Mouse (Mus musculus) lung, postnatal 0 days (tissue): ENCODE data around the gene Trem2. TPM values are rescaled to one million over a fixed set of nuclear protein-coding genes. Genes with fewer than 3 reads are reported as not detected.

Experiments
- ATAC-seq: fragments of 200-750 bp; cut with Nextera tagmentation; 2 replicates; pipeline ENCODE4 v1.8.0; 2017; ENCODE audit warnings: moderate library complexity
- DNase-seq: peaks from one replicate; pipeline ENCODE4 v3.0.0-alpha.2; 2016; ENCODE audit warnings: low spot score
- H3K27ac ChIP-seq: fragments of 300-500 bp; sonication (generic); 2 replicates; pipeline ENCODE4 v1.5.1; 2014; ENCODE audit warnings: antibody characterized with exemption, mild to moderate bottlenecking, low read length, mixed read lengths
- H3K27me3 ChIP-seq: fragments of 300-500 bp; sonication (generic); replicated peaks from 2 replicates; pipeline ENCODE4 v1.6.1; 2014; ENCODE audit warnings: low read length, mixed read lengths; ENCODE audit not compliant: insufficient read depth
- H3K36me3 ChIP-seq: fragments of 300-500 bp; sonication (generic); 2 replicates; pipeline ENCODE4 v1.6.1; 2014; ENCODE audit warnings: low read length, mixed read lengths; ENCODE audit not compliant: insufficient read depth
- H3K4me1 ChIP-seq: fragments of 300-500 bp; sonication (generic); 2 replicates; pipeline ENCODE4 v1.6.1; 2014; ENCODE audit warnings: antibody characterized with exemption, low read depth, low read length, mixed read lengths; ENCODE audit not compliant: insufficient read depth
- H3K4me2 ChIP-seq: fragments of 300-500 bp; sonication (generic); replicated peaks from 2 replicates; pipeline ENCODE4 v1.6.1; 2014; ENCODE audit warnings: low read depth, mild to moderate bottlenecking, low read length, moderate library complexity, mixed read lengths
- H3K4me3 ChIP-seq: fragments of 300-500 bp; sonication (generic); 2 replicates; pipeline ENCODE4 v1.5.1; 2014; ENCODE audit warnings: low read depth, low read length
- H3K9ac ChIP-seq: fragments of 300-500 bp; sonication (generic); replicated peaks from 2 replicates; pipeline ENCODE4 v1.6.1; 2014; ENCODE audit warnings: low read depth, mild to moderate bottlenecking
- H3K9me3 ChIP-seq: fragments of 300-500 bp; sonication (generic); 2 replicates; pipeline ENCODE4 v1.6.1; 2016; ENCODE audit warnings: low read length, mixed read lengths
- CTCF ChIP-seq: IDR thresholded peaks from 2 replicates; pipeline ENCODE4 v1.5.1; 2016; ENCODE audit warnings: antibody characterized with exemption, mild to moderate bottlenecking
- EP300 ChIP-seq: IDR thresholded peaks from 2 replicates; pipeline ENCODE4 v1.6.1; 2016; ENCODE audit warnings: antibody characterized with exemption, mild to moderate bottlenecking, control low read depth
- WGBS: fragments of 180-500 bp; shearing (Covaris S2); extraction: QIAGEN DNeasy Blood & Tissue Kit; methylation state at CpG from one replicate; pipeline ENCODE4 v1.1.7; 2014; 5-methylcytosine and 5-hydroxymethylcytosine counted together
- polyA plus RNA-seq: library from polyadenylated mRNA; unstranded; fragments of >200 nt; fragmentation: Nextera tagmentation; extraction: Ambion mirVana; gene quantifications from 2 replicates; pipeline ENCODE4 v1.2.1, GENCODE M21; 2015

The Trem2 gene
- polyA plus RNA-seq, 1 experiment from 2014 or later: 5.1 TPM

DNA sequence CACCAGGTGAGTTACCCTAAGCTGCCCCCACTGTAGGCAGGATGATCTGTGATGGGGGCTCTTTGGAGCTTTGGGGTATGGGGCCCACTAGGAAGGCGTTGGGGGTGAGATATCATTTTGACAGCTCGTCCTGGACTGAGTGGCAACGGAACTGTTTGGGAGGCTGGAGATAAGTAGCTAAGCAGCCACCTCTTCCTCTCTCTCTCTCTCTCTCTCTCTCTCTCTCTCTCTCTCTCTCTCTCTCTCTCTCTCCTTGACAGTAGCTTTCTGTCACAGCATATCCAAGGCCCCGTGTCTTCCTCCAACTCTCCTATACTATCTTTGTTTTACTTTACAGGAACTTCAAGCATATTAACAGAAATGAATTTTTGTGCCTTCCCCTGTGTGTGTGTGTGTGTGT is 14.3 kb downstream of the Trem2 start:
- no peak for DNase-seq
- 22% methylated on average over 4 of the region's 4 CpGs for WGBS
- TF ChIP-seq CTCF (no peak), EP300 (no peak)

DNA sequence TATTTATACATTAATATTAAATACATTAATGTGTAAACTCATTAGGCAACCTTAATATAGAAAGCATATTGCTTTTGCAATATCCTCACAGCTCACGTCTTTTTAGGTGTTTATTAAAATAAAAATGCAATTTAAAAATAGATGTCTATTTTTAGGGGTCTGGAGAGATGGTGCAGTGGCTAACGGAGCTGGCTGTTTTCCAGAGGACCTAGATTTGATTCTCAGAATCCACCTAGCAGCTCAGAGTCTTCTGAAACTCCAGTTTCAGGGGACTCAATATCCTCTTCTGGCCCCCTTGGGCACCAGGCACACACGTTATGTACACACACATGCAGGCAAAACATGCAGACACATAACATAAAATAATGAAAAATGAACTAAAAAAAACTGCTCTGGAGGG is 16.1 kb downstream of the Trem2 start:
- Histone ChIP-seq H3K4me3 (no peak overlapping the region), H3K27ac (no peak overlapping the region), H3K27me3 (no peaks in the 10 kb centered on the region), H3K9me3 (no peaks in the 10 kb centered on the region), H3K4me1 (no peaks in the 10 kb centered on the region), H3K36me3 (no peaks in the 10 kb centered on the region), H3K9ac (no peak overlapping the region), H3K4me2 (no peak overlapping the region)
- ATAC-seq (no peak), DNase-seq (no peak)
- TF ChIP-seq CTCF: no peak
- TF ChIP-seq EP300: no peak
- 53% methylated on average over 3 of the region's 3 CpGs for WGBS

More for the DNA sequence above, 14.3 kb downstream of the Trem2 start:
- Histone ChIP-seq H3K9ac (no peak overlapping the region), H3K27ac (no peak overlapping the region), H3K4me3 (no peak overlapping the region), H3K36me3 (no peaks in the 10 kb centered on the region), H3K27me3 (no peaks in the 10 kb centered on the region), H3K9me3 (no peaks in the 10 kb centered on the region), H3K4me2 (no peak overlapping the region), H3K4me1 (no peaks in the 10 kb centered on the region)
- ATAC-seq: no peak

DNA sequence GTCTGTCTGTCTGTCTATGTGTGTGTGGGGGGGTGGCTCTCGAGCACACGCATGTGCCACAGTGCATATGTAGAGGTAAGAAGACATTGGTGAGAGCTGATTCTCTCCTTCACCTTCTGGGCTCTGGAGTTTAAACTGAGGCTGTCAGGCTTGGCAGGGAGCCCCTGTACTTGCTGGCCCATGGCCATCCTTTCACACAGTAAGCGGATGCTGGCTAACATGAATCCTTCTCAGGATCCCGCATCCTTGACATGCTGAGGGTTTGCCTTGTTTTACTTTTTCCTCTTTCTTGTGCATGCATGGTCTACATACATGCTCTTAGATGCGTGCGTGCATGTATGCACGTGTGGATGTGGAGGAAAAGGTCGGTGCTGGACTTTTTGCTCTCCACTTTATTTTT is 16.8 kb downstream of the Trem2 start:
- Histone ChIP-seq H3K4me3 (no peak overlapping the region), H3K27me3 (no peaks in the 10 kb centered on the region), H3K9ac (no peak overlapping the region), H3K36me3 (no peaks in the 10 kb centered on the region), H3K27ac (no peak overlapping the region), H3K9me3 (no peaks in the 10 kb centered on the region), H3K4me2 (no peak overlapping the region), H3K4me1 (no peaks in the 10 kb centered on the region)
- ATAC-seq: no peak
- DNase-seq: no peak
- WGBS: 77% methylated on average over 8 of the region's 8 CpGs
- TF ChIP-seq EP300 (no peak), CTCF (no peak)

- no peaks in the 10 kb centered on the region for H3K4me1 ChIP-seq
- no peak overlapping the region for H3K4me3 ChIP-seq
- H3K36me3 ChIP-seq: no peaks in the 10 kb centered on the region
- ATAC-seq (no peak), DNase-seq (no peak)
- H3K9ac ChIP-seq: no peak overlapping the region
- no peak for TF ChIP-seq EP300
- WGBS: 67% methylated on average over 6 of the region's 6 CpGs
- no peaks in the 10 kb centered on the region for H3K27me3 ChIP-seq
- no peak overlapping the region for H3K4me2 ChIP-seq
- H3K9me3 ChIP-seq: no peaks in the 10 kb centered on the region
- no peak overlapping the region for H3K27ac ChIP-seq
Observed at GRCm38 (mm10) chr17:48363421-48363965, 17.3 kb downstream of the Trem2 start.

GRCm38 (mm10) chr17:48365511-48366155 is 19.4 kb downstream of the Trem2 start:
- Histone ChIP-seq H3K4me3 (no peak overlapping the region), H3K27ac (no peak overlapping the region), H3K4me2 (no peak overlapping the region), H3K9me3 (no peaks in the 10 kb centered on the region), H3K4me1 (no peaks in the 10 kb centered on the region), H3K9ac (no peak overlapping the region), H3K27me3 (no peaks in the 10 kb centered on the region), H3K36me3 (no peaks in the 10 kb centered on the region)
- no peak for ATAC-seq
- WGBS: 68% methylated on average over 9 of the region's 9 CpGs
- no peak for DNase-seq
- TF ChIP-seq CTCF: no peak
- no peak for TF ChIP-seq EP300

GRCm38 (mm10) chr17:48366806-48367205 is 20.6 kb downstream of the Trem2 start:
- WGBS: 82% methylated on average over 5 of the region's 5 CpGs
- DNase-seq: no peak
- no peak overlapping the region for H3K4me2 ChIP-seq
- no peaks in the 10 kb centered on the region for H3K4me1 ChIP-seq
- H3K27ac ChIP-seq: no peak overlapping the region
- ATAC-seq: no peak
- H3K4me3 ChIP-seq: no peak overlapping the region
- no peaks in the 10 kb centered on the region for H3K27me3 ChIP-seq
- H3K36me3 ChIP-seq: no peaks in the 10 kb centered on the region
- H3K9ac ChIP-seq: no peak overlapping the region
- no peaks in the 10 kb centered on the region for H3K9me3 ChIP-seq
- TF ChIP-seq CTCF (no peak), EP300 (no peak)
